Mouse (Mus musculus) thymus, adult 2 months (tissue): Measurements from ENCODE around the gene Gm36210.

Source experiments
- CTCF ChIP-seq: fragments of 200-500 bp; IDR thresholded peaks from 2 replicates; pipeline ENCODE4 v1.5.1; 2012; ENCODE audit warnings: mild to moderate bottlenecking, control low read depth, low read length, moderate library complexity, borderline replicate concordance; ENCODE audit not compliant: control insufficient read depth, poor library complexity, insufficient read depth; ENCODE audit errors: extremely low read depth
- POLR2A ChIP-seq: fragments of 200-500 bp; IDR thresholded peaks from 2 replicates; pipeline ENCODE4 v1.6.1; 2012; ENCODE audit warnings: mild to moderate bottlenecking, low read length, control low read depth, moderate library complexity; ENCODE audit not compliant: control insufficient read depth, poor library complexity, insufficient read depth; ENCODE audit errors: extremely low read depth

DNA sequence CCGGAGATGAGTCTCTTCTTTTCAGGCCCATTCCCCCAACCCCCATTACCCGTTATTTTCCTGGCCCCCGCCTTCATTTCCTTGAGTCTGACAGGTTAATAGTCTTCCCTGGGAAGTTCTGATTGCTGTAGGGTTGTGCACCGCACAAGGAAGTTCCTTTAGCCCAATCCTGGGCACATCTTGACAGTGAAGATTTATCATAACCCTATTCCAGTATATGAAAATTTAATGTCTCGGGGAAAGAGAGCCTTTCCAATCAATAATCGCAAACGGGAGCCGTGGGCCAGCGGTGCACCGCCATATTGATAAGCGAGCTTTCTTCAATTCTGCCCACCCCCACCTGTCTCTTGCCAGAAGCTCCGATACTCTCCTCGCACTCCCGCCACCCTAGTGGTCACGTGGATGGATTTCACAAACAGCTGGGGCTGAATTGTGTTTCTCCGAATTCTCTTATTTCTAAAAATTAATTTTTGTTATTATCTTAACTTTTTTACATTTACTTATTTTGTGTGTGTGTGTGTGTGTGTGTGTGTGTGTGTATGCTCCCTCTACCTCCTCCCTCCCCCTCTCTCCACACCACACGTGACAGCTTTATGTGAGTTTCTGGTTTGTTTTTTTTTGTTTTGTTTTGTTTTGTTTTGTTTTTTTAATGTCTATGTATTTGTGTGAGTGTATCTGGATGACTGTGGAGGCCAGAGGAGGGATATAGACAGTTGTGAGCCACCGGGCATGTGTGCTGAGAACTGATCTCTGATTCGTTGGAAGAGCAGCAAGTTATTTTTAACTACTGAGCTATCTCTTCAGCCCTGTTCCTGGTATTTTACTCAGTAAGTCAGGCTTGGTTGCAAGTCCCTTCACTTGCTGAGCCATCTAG, 6.4 kb downstream of the Gm36210 start:
- no peak for TF ChIP-seq CTCF
- no peak for TF ChIP-seq POLR2A
